Mouse (Mus musculus) ES-Bruce4 (cell line): ENCODE measurements around the gene Pcsk7. TPM values are rescaled to one million over a fixed set of nuclear protein-coding genes. Genes with fewer than 3 reads are reported as not detected.

Experiments used
- H3K27ac ChIP-seq: 2 replicates; pipeline ENCODE4 v1.5.1; 2012; ENCODE audit warnings: low read length, inconsistent platforms; ENCODE audit not compliant: insufficient read depth
- H3K27me3 ChIP-seq: 2 replicates; pipeline ENCODE4 v1.6.1; 2012; ENCODE audit warnings: mild to moderate bottlenecking, low read length, inconsistent platforms; ENCODE audit not compliant: control insufficient read depth, poor library complexity, insufficient read depth, severe bottlenecking
- H3K36me3 ChIP-seq: 2 replicates; pipeline ENCODE4 v1.6.1; 2012; ENCODE audit warnings: inconsistent platforms, mild to moderate bottlenecking, low read length, moderate library complexity; ENCODE audit not compliant: control insufficient read depth, poor library complexity, insufficient read depth, severe bottlenecking
- H3K4me1 ChIP-seq: one replicate; pipeline ENCODE4 v1.8.1; 2011; ENCODE audit warnings: low read length; ENCODE audit not compliant: control insufficient read depth, insufficient read depth
- H3K4me3 ChIP-seq: 2 replicates; pipeline ENCODE4 v1.5.1; 2011; ENCODE audit warnings: low read depth, mild to moderate bottlenecking, low read length
- H3K9ac ChIP-seq: 2 replicates; pipeline ENCODE4 v1.6.1; 2012; ENCODE audit warnings: low read depth, mild to moderate bottlenecking, inconsistent platforms; ENCODE audit not compliant: poor library complexity, severe bottlenecking
- H3K9me3 ChIP-seq: replicated peaks from 2 replicates; pipeline ENCODE4 v1.6.1; 2012; ENCODE audit warnings: mild to moderate bottlenecking, low read length, inconsistent platforms; ENCODE audit not compliant: control insufficient read depth, poor library complexity, insufficient read depth, severe bottlenecking
- CTCF ChIP-seq: IDR thresholded peaks from one replicate; pipeline ENCODE4 v1.8.1; 2011; ENCODE audit warnings: low read depth, low read length
- EP300 ChIP-seq: IDR thresholded peaks from 2 replicates; pipeline ENCODE4 v1.6.1; 2011; ENCODE audit warnings: low read depth, low read length; ENCODE audit not compliant: insufficient read depth
- POLR2A ChIP-seq: IDR thresholded peaks from one replicate; pipeline ENCODE4 v1.8.1; 2011; ENCODE audit warnings: low read length; ENCODE audit not compliant: insufficient read depth
- polyA plus RNA-seq: library from polyadenylated mRNA; stranded (reverse); fragments of >200 nt; gene quantifications from 2 replicates; pipeline ENCODE4 v1.2.4, GENCODE M21; 2011; ENCODE audit warnings: low read depth; ENCODE audit not compliant: missing spikeins, insufficient read depth, insufficient read length

The Pcsk7 gene
- polyA plus RNA-seq, 1 experiment = 9.2 TPM

GRCm38 (mm10) chr9:45915659-45916058, 9.4 kb downstream of the Pcsk7 start:
- TF ChIP-seq POLR2A (no peak), EP300 (no peak), CTCF (no peak)
- Histone ChIP-seq H3K4me1 (no peaks in the 10 kb centered on the region), H3K36me3 (peaks cover 5% of the 10 kb centered on the region)

GRCm38 (mm10) chr9:45917041-45917934, 11.0 kb downstream of the Pcsk7 start:
- Histone ChIP-seq H3K27ac (no peak overlapping the region), H3K9me3 (no peaks in the 10 kb centered on the region), H3K9ac (no peak overlapping the region), H3K4me3 (no peak overlapping the region), H3K4me1 (no peaks in the 10 kb centered on the region), H3K36me3 (peaks cover 3% of the 10 kb centered on the region; the same call in 1 of the 2 replicates), H3K27me3 (no peaks in the 10 kb centered on the region)
- TF ChIP-seq CTCF (no peak), POLR2A (no peak), EP300 (no peak)

More at GRCm38 (mm10) chr9:45915659-45916058, 9.4 kb downstream of the Pcsk7 start:
- no peak overlapping the region for H3K9ac ChIP-seq
- H3K4me3 ChIP-seq = no peak overlapping the region
- no peaks in the 10 kb centered on the region for H3K9me3 ChIP-seq
- no peaks in the 10 kb centered on the region for H3K27me3 ChIP-seq
- no peak overlapping the region for H3K27ac ChIP-seq

GRCm38 (mm10) chr9:45919895-45920294, 13.6 kb downstream of the Pcsk7 start:
- H3K9me3 ChIP-seq = no peaks in the 10 kb centered on the region
- H3K27ac ChIP-seq = no peak overlapping the region
- H3K4me3 ChIP-seq = no peak overlapping the region
- no peaks in the 10 kb centered on the region for H3K4me1 ChIP-seq
- H3K9ac ChIP-seq = no peak overlapping the region
- no peak for TF ChIP-seq CTCF
- TF ChIP-seq EP300 = no peak
- no peak for TF ChIP-seq POLR2A
- peaks cover 3% of the 10 kb centered on the region for H3K36me3 ChIP-seq
- H3K27me3 ChIP-seq = no peaks in the 10 kb centered on the region

- H3K9me3 ChIP-seq = no peaks in the 10 kb centered on the region
- H3K27ac ChIP-seq = no peak overlapping the region
- H3K4me1 ChIP-seq = no peaks in the 10 kb centered on the region
- no peak overlapping the region for H3K4me3 ChIP-seq
- TF ChIP-seq CTCF = no peak
- no peak for TF ChIP-seq EP300
- no peak for TF ChIP-seq POLR2A
- no peaks in the 10 kb centered on the region for H3K27me3 ChIP-seq
- no peak overlapping the region for H3K9ac ChIP-seq
- H3K36me3 ChIP-seq = peaks cover 3% of the 10 kb centered on the region
These were observed 23.0 kb downstream of the Pcsk7 start for GRCm38 (mm10) chr9:45929285-45929684.

GRCm38 (mm10) chr9:45931958-45932357, 25.7 kb downstream of the Pcsk7 start:
- Histone ChIP-seq H3K4me1 (no peaks in the 10 kb centered on the region), H3K9me3 (no peaks in the 10 kb centered on the region), H3K9ac (no peak overlapping the region), H3K4me3 (no peak overlapping the region), H3K36me3 (peaks cover 3% of the 10 kb centered on the region), H3K27ac (no peak overlapping the region), H3K27me3 (no peaks in the 10 kb centered on the region)
- TF ChIP-seq EP300 = no peak
- no peak for TF ChIP-seq CTCF
- TF ChIP-seq POLR2A = no peak
